Mouse (Mus musculus) C2C12 (cell line): ENCODE data around the gene Pxmp4. TPM values are rescaled to one million over a fixed set of nuclear protein-coding genes. Genes with fewer than 3 reads are reported as not detected.

ENCODE experiments used
- H3K27me3 ChIP-seq: one replicate; pipeline ENCODE4 v1.6.1; 2011; ENCODE audit not compliant: control insufficient read depth, insufficient read depth, insufficient read length
- H3K36me3 ChIP-seq: one replicate; pipeline ENCODE4 v1.6.1; 2011; ENCODE audit not compliant: control insufficient read depth, insufficient read depth
- H3K4me3 ChIP-seq: one replicate; pipeline ENCODE4 v1.5.1; 2011; ENCODE audit warnings: mild to moderate bottlenecking, control low read depth; ENCODE audit not compliant: poor library complexity, insufficient read depth, severe bottlenecking
- H3K79me2 ChIP-seq: one replicate; pipeline ENCODE4 v1.6.1; 2011; ENCODE audit not compliant: control insufficient read depth, insufficient read depth
- H3K79me3 ChIP-seq: one replicate; pipeline ENCODE4 v1.6.1; 2011; ENCODE audit warnings: low read depth, control low read depth
- H3ac ChIP-seq: one replicate; pipeline ENCODE3; 2011; ENCODE audit warnings: low read depth; ENCODE audit not compliant: control insufficient read depth, insufficient read length
- CEBPB ChIP-seq: IDR thresholded peaks from one replicate; pipeline ENCODE4 v1.6.1; 2011; ENCODE audit warnings: low read depth, mild to moderate bottlenecking, control low read depth, moderate library complexity
- CTCF ChIP-seq: IDR thresholded peaks from one replicate; pipeline ENCODE4 v1.5.1; 2011; ENCODE audit not compliant: control insufficient read depth, insufficient read depth, insufficient read length
- FOSL1 ChIP-seq: IDR thresholded peaks from one replicate; pipeline ENCODE4 v1.8.0; 2011; ENCODE audit warnings: mild to moderate bottlenecking, low read length; ENCODE audit not compliant: poor library complexity, insufficient read depth, severe bottlenecking
- MAX ChIP-seq: IDR thresholded peaks from one replicate; pipeline ENCODE4 v1.6.1; 2011; ENCODE audit warnings: mild to moderate bottlenecking, control low read depth
- MYOD1 ChIP-seq: IDR thresholded peaks from one replicate; pipeline ENCODE4 v1.6.1; 2011; ENCODE audit warnings: low read depth; ENCODE audit not compliant: control insufficient read depth, insufficient read length
- MYOG ChIP-seq: IDR thresholded peaks from one replicate; pipeline ENCODE4 v1.6.1; 2011; ENCODE audit not compliant: control insufficient read depth, insufficient read length; ENCODE audit errors: extremely low read depth
- USF1 ChIP-seq: IDR thresholded peaks from one replicate; pipeline ENCODE4 v1.6.1; 2011; ENCODE audit warnings: low read depth, mild to moderate bottlenecking, control low read depth, moderate library complexity
- polyA plus RNA-seq: library from polyadenylated mRNA; unstranded; fragments of >200 nt; fragmentation: generic; extraction: Trizol; gene quantifications from one replicate; pipeline ENCODE4 v1.2.1, GENCODE M21; 2012; ENCODE audit warnings: missing spikeins

Gene Pxmp4
- polyA plus RNA-seq, 1 experiment = 6.4 TPM

GRCm38 (mm10) chr2:154581421-154581820 lies 22.1 kb downstream of the Pxmp4 start:
- H3K4me3 ChIP-seq = no peak overlapping the region
- H3K79me2 ChIP-seq = no peaks in the 10 kb centered on the region
- TF ChIP-seq FOSL1 = no peak
- TF ChIP-seq MYOG = no peak
- no peak overlapping the region for H3ac ChIP-seq
- H3K79me3 ChIP-seq = no peaks in the 10 kb centered on the region
- no peaks in the 10 kb centered on the region for H3K27me3 ChIP-seq
- H3K36me3 ChIP-seq = no peaks in the 10 kb centered on the region

GRCm38 (mm10) chr2:154580586-154580985 lies 22.9 kb downstream of the Pxmp4 start:
- no peak overlapping the region for H3K4me3 ChIP-seq
- TF ChIP-seq MYOG (no peak), CEBPB (no peak), CTCF (no peak)
- no peak overlapping the region for H3ac ChIP-seq
- H3K79me2 ChIP-seq = no peaks in the 10 kb centered on the region
- H3K36me3 ChIP-seq = no peaks in the 10 kb centered on the region
- no peaks in the 10 kb centered on the region for H3K27me3 ChIP-seq
- no peaks in the 10 kb centered on the region for H3K79me3 ChIP-seq

- H3K27me3 ChIP-seq = no peaks in the 10 kb centered on the region
Observed at GRCm38 (mm10) chr2:154577744-154578067, 25.8 kb downstream of the Pxmp4 start.

GRCm38 (mm10) chr2:154576876-154577743 lies 26.4 kb downstream of the Pxmp4 start:
- H3ac ChIP-seq = no peak overlapping the region
- H3K27me3 ChIP-seq = no peaks in the 10 kb centered on the region
- H3K79me2 ChIP-seq = no peaks in the 10 kb centered on the region
- no peaks in the 10 kb centered on the region for H3K36me3 ChIP-seq
- TF ChIP-seq MAX (no peak), USF1 (no peak), CTCF (no peak), CEBPB (no peak), MYOG (no peak), FOSL1 (no peak), MYOD1 (no peak)
- no peaks in the 10 kb centered on the region for H3K79me3 ChIP-seq
- H3K4me3 ChIP-seq = no peak overlapping the region

More at GRCm38 (mm10) chr2:154577744-154578067, 25.8 kb downstream of the Pxmp4 start:
- H3K79me3 ChIP-seq = no peaks in the 10 kb centered on the region
- no peak overlapping the region for H3ac ChIP-seq
- no peaks in the 10 kb centered on the region for H3K36me3 ChIP-seq
- no peak for TF ChIP-seq MAX
- no peak for TF ChIP-seq MYOD1
- TF ChIP-seq USF1 = no peak
- TF ChIP-seq FOSL1 = no peak
- no peak for TF ChIP-seq CTCF
- no peak for TF ChIP-seq MYOG
- TF ChIP-seq CEBPB = no peak
- no peaks in the 10 kb centered on the region for H3K79me2 ChIP-seq
- H3K4me3 ChIP-seq = no peak overlapping the region

- Histone ChIP-seq H3K4me3 (no peak overlapping the region), H3K36me3 (no peaks in the 10 kb centered on the region), H3K79me2 (peaks cover under 1% of the 10 kb centered on the region), H3ac (no peak overlapping the region), H3K27me3 (no peaks in the 10 kb centered on the region), H3K79me3 (no peaks in the 10 kb centered on the region)
- TF ChIP-seq CTCF (no peak), CEBPB (no peak), USF1 (no peak), MAX (no peak), FOSL1 (no peak), MYOD1 (no peak), MYOG (no peak)
Observed at GRCm38 (mm10) chr2:154574271-154574670, 29.2 kb downstream of the Pxmp4 start.

GRCm38 (mm10) chr2:154572996-154573395 lies 30.5 kb downstream of the Pxmp4 start:
- Histone ChIP-seq H3K27me3 (no peaks in the 10 kb centered on the region), H3K36me3 (no peaks in the 10 kb centered on the region), H3K4me3 (no peak overlapping the region), H3K79me2 (peaks cover 13% of the 10 kb centered on the region), H3ac (no peak overlapping the region), H3K79me3 (peaks cover 9% of the 10 kb centered on the region)
- no peak for TF ChIP-seq FOSL1
- no peak for TF ChIP-seq CTCF
